Comparison of ENCODE assay signal across 9 mouse cellular contexts in genomic region chr4:96799380-96800157, GRCm38 (mm10). TPM values are rescaled to one million over a fixed set of nuclear protein-coding genes. Genes with fewer than 3 reads are reported as not detected.
DNase-seq lines count a peak whose midpoint lies in the region; ATAC-seq and TF ChIP-seq lines count a peak whose summit lies in the region.
"Had no signal": no experiment of that assay in that cellular context is flagged by ENCODE, and none has a peak within 500 bp of the region (broad histone marks: within the 10 kb centered on the region; RNA-seq: fewer than 3 reads in every experiment).

No protein-coding gene starts in this region.

- no peak overlapping the region for H3K27ac ChIP-seq in liver, postnatal 0 days (ENCODE audit: low read depth)
- H3K27ac ChIP-seq in liver, embryonic 11.5 days (ENCODE audit: low read depth, low read length), result no peak overlapping the region
- H3K27ac ChIP-seq in hindbrain, postnatal 0 days, result no peak overlapping the region
- H3K27ac ChIP-seq in thymus, adult 2 months (ENCODE audit: control insufficient read depth, insufficient read depth, low read length), result no peak overlapping the region
- H3K27ac ChIP-seq: limb, embryonic 12.5 days had no signal

- 42% methylated on average over 7 of the region's 7 CpGs for WGBS in liver, postnatal 0 days (ENCODE audit: insufficient replicate concordance)
- 41% methylated on average over 7 of the region's 7 CpGs for WGBS in liver, embryonic 11.5 days
- WGBS in hindbrain, postnatal 0 days, result 36% methylated on average over 7 of the region's 7 CpGs
- 42% methylated on average over 7 of the region's 7 CpGs for WGBS in thymus, adult 2 months

- ATAC-seq in liver, postnatal 0 days, result no peak
- no peak for ATAC-seq in liver, embryonic 11.5 days (replicated peaks; ENCODE audit: low FRiP score)
- ATAC-seq in hindbrain, postnatal 0 days, result no peak

- H3K9ac ChIP-seq in liver, postnatal 0 days (replicated peaks), result no peak overlapping the region
- no peak overlapping the region for H3K9ac ChIP-seq in liver, embryonic 11.5 days (ENCODE audit: low read depth, low read length)
- H3K9ac ChIP-seq in hindbrain, postnatal 0 days (replicated peaks; ENCODE audit: low read length), result no peak overlapping the region
- H3K9ac ChIP-seq: limb, embryonic 12.5 days had no signal

- H3K9me3 ChIP-seq in liver, postnatal 0 days (ENCODE audit: low read length), result no peaks in the 10 kb centered on the region
- H3K9me3 ChIP-seq in liver, embryonic 11.5 days (ENCODE audit: control insufficient read depth, low read length), result no peaks in the 10 kb centered on the region
- no peaks in the 10 kb centered on the region for H3K9me3 ChIP-seq in hindbrain, postnatal 0 days (ENCODE audit: low read length)
- H3K9me3 ChIP-seq: limb, embryonic 12.5 days had no signal

- TF ChIP-seq EP300 in liver, postnatal 0 days (IDR thresholded peaks at IDR 0.05; ENCODE audit: low read depth), result no peak

- peak; percentile 36 for TF ChIP-seq CTCF in liver, postnatal 0 days (IDR thresholded peaks at IDR 0.05; ENCODE audit: low read depth)
- peak; percentile 68 for TF ChIP-seq CTCF in hindbrain, postnatal 0 days (IDR thresholded peaks at IDR 0.05; ENCODE audit: low read depth)
- TF ChIP-seq CTCF in thymus, adult 2 months (IDR thresholded peaks at IDR 0.05; ENCODE audit: borderline replicate concordance, control insufficient read depth, extremely low read depth, insufficient read depth, low read length, poor library complexity), result no peak

- TF ChIP-seq POLR2A in thymus, adult 2 months (IDR thresholded peaks at IDR 0.05; ENCODE audit: control insufficient read depth, extremely low read depth, insufficient read depth, low read length, poor library complexity), result no peak

- no peaks in the 10 kb centered on the region for H3K27me3 ChIP-seq in liver, postnatal 0 days (ENCODE audit: insufficient read depth, low read length)
- H3K27me3 ChIP-seq in liver, embryonic 11.5 days (replicated peaks; ENCODE audit: control insufficient read depth, insufficient read depth, low read length), result no peaks in the 10 kb centered on the region
- no peaks in the 10 kb centered on the region for H3K27me3 ChIP-seq in hindbrain, postnatal 0 days (ENCODE audit: insufficient read depth, low read length)
- H3K27me3 ChIP-seq in thymus, adult 2 months (ENCODE audit: control insufficient read depth, insufficient read depth, low read length), result no peaks in the 10 kb centered on the region
- H3K27me3 ChIP-seq: limb, embryonic 12.5 days had no signal

- no peaks in the 10 kb centered on the region for H3K4me1 ChIP-seq in liver, postnatal 0 days (ENCODE audit: insufficient read depth)
- no peaks in the 10 kb centered on the region for H3K4me1 ChIP-seq in liver, embryonic 11.5 days (replicated peaks; ENCODE audit: control insufficient read depth, insufficient read depth, low read length)
- no peaks in the 10 kb centered on the region for H3K4me1 ChIP-seq in hindbrain, postnatal 0 days (ENCODE audit: insufficient read depth, low read length)
- no peaks in the 10 kb centered on the region for H3K4me1 ChIP-seq in thymus, adult 2 months (replicated peaks; ENCODE audit: control insufficient read depth, insufficient read depth, low read length)
- H3K4me1 ChIP-seq: limb, embryonic 12.5 days had no signal

- peak; percentile 29 for DNase-seq in adrenal gland, postnatal 10 days
- no peak for DNase-seq in adrenal gland, postnatal 25 days
- DNase-seq in liver, postnatal 0 days, result no peak
- no peak for DNase-seq in liver, embryonic 11.5 days (ENCODE audit: low spot score)
- DNase-seq in hindbrain, postnatal 0 days (ENCODE audit: low spot score), result peak; percentile 82
- DNase-seq in lung, postnatal 36 days, result peak; percentile 61
- no peak for DNase-seq in thymus, adult 2 months
- DNase-seq in ovary, postnatal 10 days (ENCODE audit: low spot score), result no peak

- H3K4me2 ChIP-seq in liver, postnatal 0 days (ENCODE audit: low read depth, low read length), result no peak overlapping the region
- H3K4me2 ChIP-seq in liver, embryonic 11.5 days, result no peak overlapping the region
- H3K4me2 ChIP-seq in hindbrain, postnatal 0 days (ENCODE audit: low read depth, low read length), result no peak overlapping the region
- H3K4me2 ChIP-seq: limb, embryonic 12.5 days had no signal

- H3K36me3 ChIP-seq in liver, postnatal 0 days (replicated peaks; ENCODE audit: insufficient read depth, low read length), result no peaks in the 10 kb centered on the region
- no peaks in the 10 kb centered on the region for H3K36me3 ChIP-seq in liver, embryonic 11.5 days (ENCODE audit: control insufficient read depth, insufficient read depth, low read length)
- H3K36me3 ChIP-seq in hindbrain, postnatal 0 days (ENCODE audit: insufficient read depth, low read length), result no peaks in the 10 kb centered on the region
- no peaks in the 10 kb centered on the region for H3K36me3 ChIP-seq in thymus, adult 2 months (ENCODE audit: control insufficient read depth, insufficient read depth, low read length)
- H3K36me3 ChIP-seq: limb, embryonic 12.5 days had no signal

- no peak overlapping the region for H3K4me3 ChIP-seq in liver, postnatal 0 days (ENCODE audit: low read depth, low read length)
- no peak overlapping the region for H3K4me3 ChIP-seq in liver, embryonic 11.5 days (ENCODE audit: low read depth, low read length)
- H3K4me3 ChIP-seq in hindbrain, postnatal 0 days (ENCODE audit: low read length), result no peak overlapping the region
- H3K4me3 ChIP-seq in thymus, adult 2 months (ENCODE audit: control insufficient read depth, insufficient read depth, low read length), result no peak overlapping the region
- H3K4me3 ChIP-seq: limb, embryonic 12.5 days had no signal

RNA-seq across cellular contexts. Expression of gene Gm12695, which starts 14.6 kb away (rescaled TPM):
- not detected for total RNA-seq in adrenal gland, postnatal 10 days (2021)
- total RNA-seq in adrenal gland, postnatal 25 days (2021), result not detected in 2 replicates
- not detected in 2 replicates for polyA plus RNA-seq in liver, postnatal 0 days (2015; fragmentation: Nextera tagmentation; extraction: Ambion mirVana)
- polyA plus RNA-seq in liver, embryonic 11.5 days (2014; fragmentation: Nextera tagmentation; extraction: Ambion mirVana), result not detected in 2 replicates
- not detected in 2 replicates for total RNA-seq in hindbrain, postnatal 0 days (2014; rRNA removed)
- 0.11 TPM in 1 of 2 replicates, not detected in the other for polyA plus RNA-seq in hindbrain, postnatal 0 days (2015; fragmentation: Nextera tagmentation; extraction: Ambion mirVana)
- not detected in 2 replicates for polyA plus RNA-seq in thymus, adult 2 months (2012; rRNA removed)
- polyA plus RNA-seq: limb, embryonic 12.5 days had no signal

Comparison
In these comparisons a context has a peak if more than half of its experiments do, and no peak if none do; other contexts are left out.
1. DNase-seq: peak in adrenal gland, postnatal 10 days (single experiment), hindbrain, postnatal 0 days (single experiment) and lung, postnatal 36 days (single experiment); none in adrenal gland, postnatal 25 days (single experiment), liver, postnatal 0 days (single experiment), liver, embryonic 11.5 days (single experiment), thymus, adult 2 months (single experiment) and ovary, postnatal 10 days (single experiment).